Mouse (Mus musculus) retina, embryonic 14.5 days (tissue): ENCODE data around the gene Klhl24.
"Not testable (repeated sequence)": the region's sequence is repeated elsewhere in the genome, so short reads cannot be mapped to it uniquely, and the experiment has no call there.

Experiments used
- DNase-seq: peaks from one replicate; pipeline ENCODE4 v3.0.0-alpha.2; 2015; ENCODE audit warnings: low spot score

Gene Klhl24

GRCm38 (mm10) chr16:20097069-20097710 lies at the start of gene Klhl24:
Gene Klhl24, plus strand, starts transcription at chr16:20097542.
- peak; percentile 96 for DNase-seq

GRCm38 (mm10) chr16:20052655-20053054 lies 44.7 kb upstream of the Klhl24 start:
- DNase-seq = no peak

GRCm38 (mm10) chr16:20072770-20073169 lies 24.6 kb upstream of the Klhl24 start:
- no peak for DNase-seq

GRCm38 (mm10) chr16:20076675-20077074 lies 20.7 kb upstream of the Klhl24 start:
- no peak for DNase-seq

- DNase-seq = no peak
Observed at GRCm38 (mm10) chr16:20080271-20080670, 17.1 kb upstream of the Klhl24 start.

GRCm38 (mm10) chr16:20084623-20085022 lies 12.7 kb upstream of the Klhl24 start:
- no peak for DNase-seq

GRCm38 (mm10) chr16:20085250-20085905 lies 12.0 kb upstream of the Klhl24 start:
- no peak for DNase-seq

- DNase-seq = no peak
Observed at GRCm38 (mm10) chr16:20086976-20087375, 10.4 kb upstream of the Klhl24 start.

- no peak for DNase-seq
Observed at GRCm38 (mm10) chr16:20089636-20090035, 7.7 kb upstream of the Klhl24 start.

GRCm38 (mm10) chr16:20090921-20091575 lies 6.3 kb upstream of the Klhl24 start:
- DNase-seq = no peak

- DNase-seq = peak; percentile 37
Observed at GRCm38 (mm10) chr16:20095966-20096365, 1.4 kb upstream of the Klhl24 start.

- peak; percentile 88 for DNase-seq
Observed at GRCm38 (mm10) chr16:20097711-20098374, 501 bp downstream of the Klhl24 start.

GRCm38 (mm10) chr16:20098375-20098727 lies 1.0 kb downstream of the Klhl24 start:
- no peak for DNase-seq

GRCm38 (mm10) chr16:20098866-20099629 lies 1.7 kb downstream of the Klhl24 start:
- DNase-seq = no peak

GRCm38 (mm10) chr16:20106996-20107395 lies 9.7 kb downstream of the Klhl24 start:
- DNase-seq = no peak

GRCm38 (mm10) chr16:20108961-20109360 lies 11.6 kb downstream of the Klhl24 start:
- no peak for DNase-seq

- no peak for DNase-seq
Observed at GRCm38 (mm10) chr16:20112649-20113048, 15.3 kb downstream of the Klhl24 start.

GRCm38 (mm10) chr16:20116069-20116468 lies 18.7 kb downstream of the Klhl24 start:
- DNase-seq = no peak

- not testable (repeated sequence) for DNase-seq
Observed at GRCm38 (mm10) chr16:20126319-20126883, 29.1 kb downstream of the Klhl24 start.

- DNase-seq = no peak
Observed at GRCm38 (mm10) chr16:20130397-20130796, 33.1 kb downstream of the Klhl24 start.

GRCm38 (mm10) chr16:20140772-20141531 lies 43.6 kb downstream of the Klhl24 start, which contains the start of gene Yeats2:
Gene Yeats2, plus strand, starts transcription at chr16:20141063.
- DNase-seq = peak; percentile 83
